Mouse (Mus musculus): Measurements from ENCODE around the gene Cfap97d2.
"Not testable (repeated sequence)": the region's sequence is repeated elsewhere in the genome, so short reads cannot be mapped to it uniquely, and the experiment has no call there.

The Cfap97d2 gene

DNA sequence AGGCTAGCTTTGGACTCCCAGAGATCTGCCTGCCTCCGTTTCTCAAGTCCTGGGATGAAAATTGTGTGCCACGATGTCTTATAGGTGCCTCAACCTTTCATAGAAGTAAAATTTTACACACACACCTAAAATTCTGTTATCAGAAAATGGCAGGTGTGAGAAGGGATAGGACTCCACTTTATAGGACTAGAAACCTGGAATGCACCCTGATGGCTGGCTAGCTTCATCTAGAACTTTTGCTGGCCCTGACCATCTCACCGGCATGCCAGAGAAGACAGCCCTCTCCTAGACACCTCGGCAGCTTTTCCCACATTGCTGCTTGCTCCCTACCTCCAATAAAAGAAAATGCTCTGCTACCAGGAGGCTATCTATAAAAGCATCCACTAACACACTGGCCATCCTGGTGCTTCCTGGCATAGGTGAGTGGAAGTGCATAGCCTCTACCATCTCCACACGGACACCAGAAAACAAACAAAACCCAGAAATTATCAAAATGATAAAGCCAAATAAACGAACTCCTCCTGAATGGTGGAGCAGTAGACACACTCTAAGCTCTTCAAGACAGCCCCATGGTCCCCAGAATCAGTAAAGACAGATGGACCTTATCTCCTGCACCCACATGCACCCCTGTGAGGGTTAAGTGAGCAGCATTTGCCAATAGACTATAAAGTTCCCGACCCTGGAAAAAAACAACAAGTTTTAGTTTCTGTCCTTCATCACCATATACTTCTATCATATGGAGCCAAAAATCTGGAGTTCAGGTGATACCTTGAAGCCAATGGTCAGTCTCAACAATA is 35.3 kb downstream of the Cfap97d2 start:
- DNase-seq (ENCODE audit: low spot score): no peak

DNA sequence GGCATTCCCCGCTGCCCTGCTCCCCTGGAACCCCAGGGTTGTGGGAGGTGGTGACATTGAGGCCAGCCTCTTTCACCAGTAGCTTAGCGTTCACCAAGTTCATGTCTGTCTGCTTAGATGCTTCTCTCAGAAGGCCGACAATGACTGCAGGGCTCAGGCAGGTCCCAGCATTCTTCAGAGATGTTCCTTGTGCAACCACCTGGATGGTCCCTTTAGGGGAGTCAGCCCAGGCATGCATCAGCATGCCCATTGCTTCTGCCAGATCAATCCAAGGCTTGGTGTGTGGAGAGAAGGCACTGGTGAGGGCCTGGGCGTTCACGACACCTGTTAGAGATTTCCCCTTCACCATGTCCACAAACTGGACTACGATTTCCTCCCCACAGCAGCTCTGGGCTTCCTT is 40.5 kb downstream of the Cfap97d2 start:
- DNase-seq (ENCODE audit: low spot score): not testable (repeated sequence)

DNA sequence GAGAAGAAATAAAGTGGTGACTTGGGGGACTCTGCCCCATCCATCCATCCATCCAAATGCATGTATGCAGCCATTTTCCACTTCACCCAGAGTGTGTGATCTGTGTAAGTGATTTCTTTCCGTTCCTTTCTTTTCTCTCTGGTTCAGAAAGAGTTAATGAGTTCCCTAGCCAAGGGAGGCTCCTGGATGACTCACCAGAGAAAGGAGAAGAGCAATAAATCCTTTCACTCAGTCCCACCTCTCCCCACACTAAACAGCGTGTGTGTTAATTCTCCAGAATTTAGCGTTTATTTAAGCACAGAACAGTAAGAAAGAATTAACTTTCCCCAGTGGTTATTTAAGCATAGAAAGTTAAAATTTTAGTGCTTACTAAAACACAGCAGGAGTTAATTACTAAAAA is 41.9 kb downstream of the Cfap97d2 start:
- DNase-seq (ENCODE audit: low spot score): no peak

DNA sequence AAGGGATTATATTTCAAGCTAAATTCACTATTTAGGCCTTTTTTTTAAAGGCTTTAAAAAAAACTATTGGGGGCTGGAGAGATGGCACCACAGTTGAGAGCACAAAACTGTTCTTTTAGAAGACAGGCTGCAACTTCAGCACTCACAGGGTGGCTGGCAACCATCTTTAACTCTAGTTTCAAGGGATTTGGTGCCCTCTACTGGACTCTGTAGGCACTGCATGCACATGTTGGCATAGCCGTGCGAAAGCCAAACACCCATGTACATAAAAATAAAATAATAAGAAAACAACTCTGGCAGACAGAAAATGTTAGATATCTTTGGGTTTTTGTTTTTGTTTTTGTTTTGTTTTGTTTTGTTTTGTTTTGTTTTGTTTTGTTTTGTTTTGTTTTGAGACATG is 48.0 kb downstream of the Cfap97d2 start:
- DNase-seq (ENCODE audit: low spot score): peak; percentile 28

DNA sequence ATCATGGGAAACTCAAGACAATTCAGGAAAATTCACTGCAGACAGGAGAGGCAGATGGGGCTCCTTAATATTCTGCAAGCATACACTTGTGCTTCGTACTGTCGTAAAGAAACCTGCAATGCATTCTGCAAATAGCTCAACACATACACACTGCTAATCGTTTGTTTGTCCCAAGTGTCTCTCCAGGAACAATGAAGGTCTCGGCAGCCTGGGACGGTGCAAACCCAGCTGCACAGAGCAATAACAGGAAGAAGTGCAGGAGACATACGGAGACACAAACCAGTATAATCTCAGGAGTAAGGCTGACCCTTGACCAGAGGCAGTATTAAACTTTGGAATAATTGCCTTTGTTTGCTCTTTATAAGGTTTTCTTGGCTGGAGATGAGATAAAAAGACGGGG is 50.8 kb downstream of the Cfap97d2 start:
- no peak for DNase-seq (ENCODE audit: low spot score)

DNA sequence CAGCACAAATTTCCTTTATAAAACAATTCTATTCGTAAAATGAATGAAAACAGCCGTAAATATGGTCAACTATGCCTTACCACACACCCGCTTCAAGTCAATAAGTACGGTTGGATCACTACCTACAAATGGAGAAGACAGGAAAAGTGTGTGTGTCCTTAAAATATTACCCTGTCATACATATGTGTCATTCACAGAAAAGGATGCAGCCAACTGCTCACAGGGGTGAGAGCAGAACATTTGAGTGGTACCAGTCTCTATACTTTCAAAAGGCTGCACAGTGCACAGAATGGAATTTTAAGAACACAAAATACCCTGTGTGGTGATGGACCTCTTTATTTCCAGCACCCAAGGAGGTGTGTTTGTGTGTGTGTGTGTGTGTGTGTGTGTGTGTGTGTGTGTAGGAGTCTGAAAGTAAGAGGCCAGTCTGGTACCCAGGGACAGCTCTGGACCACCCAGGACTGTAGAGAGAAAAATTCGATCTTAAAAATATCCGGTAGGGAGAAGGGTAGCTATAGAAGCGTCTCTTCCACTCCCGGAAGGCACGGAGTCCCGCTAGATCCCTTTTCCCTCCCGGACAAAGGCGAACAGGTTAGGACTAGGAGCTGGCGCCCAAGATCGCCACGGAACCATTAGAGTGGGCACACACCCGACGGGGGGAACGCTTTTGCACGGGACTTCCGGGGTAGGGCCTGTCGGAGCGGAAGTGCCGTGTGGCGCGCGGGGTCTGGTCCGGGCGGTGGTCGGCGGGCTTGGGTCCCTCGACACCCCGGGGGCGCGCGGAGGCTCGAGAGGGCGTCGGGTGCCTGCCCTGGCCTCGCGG is 51.5 kb downstream of the Cfap97d2 start, which contains the start of gene Cdc16:
TSS of gene Cdc16 (plus strand) at position 695 of the 823 bp plus-strand sequence.
- peak; percentile 89 for DNase-seq (ENCODE audit: low spot score)

DNA sequence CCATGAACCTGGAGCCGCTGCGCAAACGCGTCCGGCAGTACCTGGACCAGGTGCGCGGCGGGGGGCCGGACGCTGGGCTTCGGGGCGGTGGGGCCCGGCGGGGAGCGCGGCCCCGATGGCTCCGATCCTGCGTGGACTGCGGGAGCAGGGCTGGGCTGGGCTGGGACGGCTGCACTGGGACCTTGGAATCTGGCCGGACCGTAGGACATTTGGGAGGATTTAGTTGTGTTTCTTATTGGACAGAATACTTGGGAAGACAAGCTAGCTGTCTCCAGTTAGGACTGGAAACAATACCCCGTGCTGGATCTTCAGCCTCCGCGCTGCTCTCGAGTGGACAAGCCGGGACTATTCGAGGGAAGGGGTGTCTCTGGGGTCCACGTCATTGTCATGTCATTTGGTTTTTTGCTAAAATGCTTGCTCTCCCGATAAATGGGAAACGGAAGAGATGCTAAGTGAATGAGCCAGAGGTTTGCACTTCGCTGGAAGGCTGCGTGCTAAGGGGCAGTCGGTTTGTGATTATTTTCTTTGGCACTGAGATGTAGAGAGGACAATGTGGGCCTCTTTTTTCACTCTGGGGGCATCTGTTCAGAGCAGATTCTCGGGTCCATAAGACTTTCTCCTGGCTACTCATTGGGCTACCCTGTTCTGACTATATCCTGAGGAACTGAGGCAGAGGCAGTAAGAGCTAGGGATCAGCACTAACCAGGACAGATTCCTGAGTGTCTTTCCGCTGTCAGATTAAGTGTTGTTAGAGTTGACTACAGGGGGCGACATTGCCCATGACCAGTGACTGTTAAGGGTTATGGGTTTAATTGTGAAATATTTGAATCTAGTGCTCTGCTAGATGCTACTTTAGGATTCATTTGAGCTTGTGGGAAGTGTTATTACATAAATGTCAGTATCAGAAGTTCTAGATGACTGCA is 52.4 kb downstream of the Cfap97d2 start:
- DNase-seq (ENCODE audit: low spot score): peak; percentile 52

DNA sequence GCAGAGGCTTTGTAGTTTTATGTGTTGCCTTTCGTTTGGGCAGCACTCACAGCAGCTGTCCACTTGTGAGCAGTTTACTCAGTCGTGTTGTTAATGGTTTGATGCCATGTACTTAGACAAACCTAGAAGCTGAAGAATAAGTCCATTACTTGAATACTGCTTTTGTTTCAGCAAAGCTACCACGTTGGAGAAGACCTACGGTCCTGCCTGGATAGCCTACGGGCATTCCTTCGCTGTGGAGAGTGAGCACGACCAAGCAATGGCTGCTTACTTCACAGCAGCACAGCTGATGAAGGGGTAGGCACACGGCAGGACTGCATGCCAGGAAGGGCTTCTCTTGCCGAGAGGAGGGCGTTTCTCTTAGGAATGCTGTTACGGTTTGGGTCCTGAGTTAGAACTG is 63.5 kb downstream of the Cfap97d2 start:
- DNase-seq (ENCODE audit: low spot score): no peak

DNA sequence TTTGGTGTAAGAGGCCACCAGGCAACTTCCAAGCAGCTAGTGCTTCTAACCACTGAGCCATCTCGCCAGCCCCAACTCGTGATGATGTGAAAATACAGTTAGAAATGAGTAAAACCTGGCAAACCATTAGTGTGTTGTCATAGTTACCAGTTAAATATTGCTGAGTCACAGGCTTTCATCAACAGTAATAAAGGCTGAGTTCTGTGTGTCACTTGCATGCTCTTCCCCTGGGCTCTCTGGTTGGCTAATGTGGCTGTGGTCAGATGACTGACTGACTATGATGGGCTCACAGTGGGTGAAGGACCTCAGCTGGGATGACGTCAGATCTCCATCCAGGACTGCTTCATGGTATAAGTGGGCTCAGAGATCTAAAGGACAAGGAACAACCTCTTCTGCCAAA is 74.8 kb downstream of the Cfap97d2 start:
- DNase-seq (ENCODE audit: low spot score): no peak

DNA sequence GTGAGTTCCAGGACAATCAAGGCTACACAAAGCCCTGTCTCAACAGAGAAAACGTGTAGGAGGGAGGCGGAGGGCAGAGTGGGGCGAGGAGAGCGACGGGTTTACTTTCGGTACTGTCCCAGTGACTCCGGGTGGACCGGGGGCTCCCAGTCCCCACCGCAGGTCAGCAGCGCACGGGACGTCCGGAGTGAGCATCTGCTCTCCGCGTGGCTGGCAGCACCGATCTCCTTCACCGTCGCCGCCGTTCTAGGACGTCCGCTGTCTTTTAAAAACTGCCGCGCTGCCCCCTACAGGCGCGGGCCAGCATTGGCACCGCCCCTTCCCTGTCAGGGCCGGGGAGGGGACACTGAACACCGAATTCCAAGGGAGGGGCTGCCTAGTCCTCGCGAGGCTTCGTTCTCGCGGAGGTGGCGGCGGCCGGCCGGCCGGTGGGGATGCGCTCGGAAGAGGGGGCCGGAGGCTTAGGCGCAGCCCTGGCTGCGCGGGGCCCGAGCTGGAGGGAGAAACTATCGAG is 79.6 kb downstream of the Cfap97d2 start, which contains the start of gene Upf3a:
TSS of gene Upf3a (plus strand) at position 366 of the 514 bp plus-strand sequence.
- peak; percentile 96 for DNase-seq (ENCODE audit: low spot score)

DNA sequence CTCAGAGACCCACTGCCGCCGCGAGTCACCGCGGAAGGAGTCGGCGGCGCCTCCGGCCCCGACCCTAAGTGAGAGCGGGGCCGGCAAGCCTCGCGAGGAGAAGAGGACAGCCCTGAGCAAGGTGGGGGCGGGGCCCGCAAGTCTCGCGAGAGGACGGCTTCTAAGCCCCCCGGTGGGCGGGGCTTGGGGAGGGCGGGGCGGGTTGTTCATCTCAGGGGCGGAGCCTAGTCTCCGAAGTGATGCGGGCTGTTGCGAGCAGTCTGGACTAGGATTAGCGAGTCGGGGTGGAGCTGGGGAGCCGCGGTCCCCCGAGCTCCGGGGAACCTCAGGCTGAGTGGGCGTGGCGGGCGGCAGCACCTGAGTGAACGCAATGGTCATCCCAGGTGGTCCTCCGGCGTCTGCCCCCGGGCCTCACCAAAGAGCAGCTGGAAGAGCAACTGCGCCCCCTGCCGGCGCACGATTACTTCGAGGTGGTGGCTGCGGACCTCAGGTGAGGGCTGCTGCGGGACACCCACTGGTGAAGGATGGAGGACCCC is 80.1 kb downstream of the Cfap97d2 start:
- peak; percentile 97 for DNase-seq (ENCODE audit: low spot score)

DNA sequence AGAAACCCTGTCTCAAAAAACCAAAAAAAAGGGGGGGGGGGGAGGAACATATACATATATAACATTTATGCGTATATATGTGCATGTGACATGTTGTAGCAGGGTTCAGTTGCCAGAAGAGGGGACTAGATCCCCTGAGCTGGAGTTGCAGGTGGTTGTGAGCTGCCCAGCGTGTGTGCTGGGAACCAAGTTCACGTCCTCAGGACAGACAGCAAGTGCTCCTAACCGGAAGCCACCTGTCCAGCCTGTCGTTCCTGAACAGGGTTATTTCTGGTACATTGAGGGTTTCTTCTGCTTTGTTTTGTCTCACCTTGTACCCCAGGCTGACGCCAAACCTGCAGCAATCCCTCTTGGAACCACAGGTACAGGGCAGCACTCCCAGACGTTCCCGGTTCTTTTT is 83.9 kb downstream of the Cfap97d2 start:
- no peak for DNase-seq (ENCODE audit: low spot score)

Measured in yolk sac, embryonic 10.5 days (tissue).